Mouse (Mus musculus) mature B cell (primary cell): ENCODE measurements around the gene Zfp92.
"Not testable (repeated sequence)": the region's sequence is repeated elsewhere in the genome, so short reads cannot be mapped to it uniquely, and the experiment has no call there.

Experiments used
- in situ Hi-C: fragments of 300-500 bp; cut with MboI; formaldehyde crosslinking; loops from 2 replicates; pipeline ENCODE4 v1.14.3; 2019

The Zfp92 gene

GRCm38 (mm10) chrX:73410880-73411517 is at the start of gene Zfp92:
Zfp92 (plus strand) TSS chrX:73411096.
- in situ Hi-C loops, result no loop called here

GRCm38 (mm10) chrX:73363291-73363690 is 47.6 kb upstream of the Zfp92 start:
- in situ Hi-C loops, result no loop called here

DNA sequence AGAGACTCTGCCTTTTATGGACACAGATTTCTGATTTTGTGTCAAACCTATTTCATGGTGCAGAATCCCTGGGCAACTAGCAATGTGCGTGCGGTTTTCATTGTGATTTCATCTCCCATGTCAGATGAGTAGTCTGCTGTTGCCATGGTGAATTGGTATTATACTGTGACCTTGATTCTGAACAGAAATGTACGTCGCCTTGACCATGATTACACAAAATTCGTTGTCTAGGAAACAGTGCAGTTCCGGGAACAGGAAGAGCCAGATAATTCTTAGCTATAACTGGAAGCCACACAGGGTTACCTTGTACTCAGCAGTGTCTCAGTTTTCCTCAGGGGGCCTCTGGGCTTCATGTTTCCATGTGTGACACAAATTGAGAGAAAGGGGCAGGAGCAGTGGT is 26.5 kb upstream of the Zfp92 start:
- in situ Hi-C loops, result no loop called here

- in situ Hi-C loops, result no loop called here
These were observed 26.0 kb upstream of the Zfp92 start for GRCm38 (mm10) chrX:73384924-73385323.

DNA sequence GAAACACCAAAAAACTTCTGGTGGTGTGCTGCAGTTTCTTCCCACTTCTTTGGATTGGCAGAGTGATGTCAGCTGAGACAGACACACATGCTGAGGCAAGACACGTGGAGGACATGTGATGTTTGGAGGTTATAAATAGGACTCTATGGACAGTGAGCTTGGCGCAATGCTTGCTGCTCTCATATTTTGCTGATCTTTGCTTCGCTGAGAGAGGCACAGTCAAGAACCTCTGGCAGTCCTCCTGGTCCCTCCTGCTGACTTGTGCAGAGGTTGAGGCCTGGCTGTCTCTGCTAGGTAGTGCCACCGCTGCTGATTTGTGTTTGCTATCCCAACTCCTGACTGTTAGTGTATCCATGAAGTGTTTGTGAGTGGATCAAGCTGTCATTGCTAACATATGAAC is 19.4 kb upstream of the Zfp92 start:
- in situ Hi-C loops, result no loop called here

GRCm38 (mm10) chrX:73396446-73396845 is 14.4 kb upstream of the Zfp92 start:
- in situ Hi-C loops, result no loop called here

DNA sequence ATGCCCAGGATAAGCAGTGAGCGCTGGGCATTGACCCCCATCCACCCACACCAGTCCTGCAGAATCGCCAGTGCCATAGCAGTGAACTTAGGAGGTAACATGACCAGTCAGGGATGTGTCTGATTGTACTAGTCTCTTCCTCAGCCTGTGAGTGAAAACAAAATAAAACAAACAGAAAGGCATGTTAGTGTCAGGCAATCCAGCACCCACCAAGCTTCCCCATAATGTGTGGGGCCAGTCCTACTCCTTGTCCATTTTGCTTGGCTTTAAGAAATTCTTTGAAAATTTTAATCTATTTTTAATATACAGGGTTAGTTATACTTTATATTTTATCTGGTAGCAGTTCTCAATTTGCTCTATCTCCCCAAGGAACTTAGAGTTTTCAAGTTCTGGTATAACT is 12.3 kb upstream of the Zfp92 start, which contains the start of gene Gm18336:
Gene Gm18336 (minus strand): TSS at position 101 of the 400 bp plus-strand sequence.
- in situ Hi-C loops, result not testable (repeated sequence)

DNA sequence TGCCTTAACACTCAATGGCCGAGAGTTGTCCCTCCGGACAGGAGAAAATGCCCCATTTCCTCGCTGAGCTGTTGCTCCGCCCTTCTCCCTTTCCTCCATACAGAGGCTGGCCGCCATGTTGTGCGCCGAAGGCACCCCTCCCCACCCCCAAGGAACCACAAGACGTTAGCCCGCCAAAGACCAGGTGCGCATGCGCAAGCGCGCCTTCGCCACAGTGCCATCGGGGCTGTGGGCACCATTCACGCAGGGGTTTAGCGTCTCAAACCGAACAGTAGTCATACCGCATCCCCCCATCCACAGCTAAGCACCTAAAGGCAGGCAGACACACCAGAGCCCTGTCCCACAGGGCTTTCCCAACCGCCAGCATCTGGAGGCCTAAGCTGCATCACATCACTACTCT is 9.9 kb upstream of the Zfp92 start:
- in situ Hi-C loops, result no loop called here

GRCm38 (mm10) chrX:73401616-73402015 is 9.3 kb upstream of the Zfp92 start:
- in situ Hi-C loops, result no loop called here

- in situ Hi-C loops, result no loop called here
These were observed 1.9 kb downstream of the Zfp92 start for GRCm38 (mm10) chrX:73412767-73413166.

DNA sequence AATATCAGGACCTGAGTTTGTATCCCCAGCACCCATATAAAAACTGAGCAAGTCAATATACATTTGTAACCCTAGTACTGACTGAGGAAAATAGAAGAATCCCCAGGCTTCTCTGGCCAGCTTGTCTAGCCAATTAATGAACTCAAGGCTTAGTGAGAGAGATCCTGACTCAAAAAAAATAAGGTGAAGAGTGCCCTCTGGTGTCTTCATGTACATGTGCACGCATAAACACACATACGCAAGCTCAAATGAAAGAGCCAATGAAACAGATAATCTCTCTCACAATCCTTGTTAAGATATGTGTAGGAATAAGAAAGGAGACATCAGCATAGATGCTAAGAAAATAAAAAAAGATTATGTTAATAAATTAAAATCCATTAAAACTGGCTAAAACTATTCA is 19.1 kb downstream of the Zfp92 start:
- in situ Hi-C loops, result no loop called here

GRCm38 (mm10) chrX:73432850-73433249 is 22.0 kb downstream of the Zfp92 start:
- in situ Hi-C loops, result no loop called here

- in situ Hi-C loops, result no loop called here
These were observed 24.4 kb downstream of the Zfp92 start, which contains the start of gene Trex2 for GRCm38 (mm10) chrX:73435252-73435651. Trex2 (minus strand) TSS chrX:73435344.

GRCm38 (mm10) chrX:73441428-73441827 is 30.5 kb downstream of the Zfp92 start:
- in situ Hi-C loops, result no loop called here

- in situ Hi-C loops, result no loop called here
These were observed 41.1 kb downstream of the Zfp92 start for GRCm38 (mm10) chrX:73451949-73452348.

DNA sequence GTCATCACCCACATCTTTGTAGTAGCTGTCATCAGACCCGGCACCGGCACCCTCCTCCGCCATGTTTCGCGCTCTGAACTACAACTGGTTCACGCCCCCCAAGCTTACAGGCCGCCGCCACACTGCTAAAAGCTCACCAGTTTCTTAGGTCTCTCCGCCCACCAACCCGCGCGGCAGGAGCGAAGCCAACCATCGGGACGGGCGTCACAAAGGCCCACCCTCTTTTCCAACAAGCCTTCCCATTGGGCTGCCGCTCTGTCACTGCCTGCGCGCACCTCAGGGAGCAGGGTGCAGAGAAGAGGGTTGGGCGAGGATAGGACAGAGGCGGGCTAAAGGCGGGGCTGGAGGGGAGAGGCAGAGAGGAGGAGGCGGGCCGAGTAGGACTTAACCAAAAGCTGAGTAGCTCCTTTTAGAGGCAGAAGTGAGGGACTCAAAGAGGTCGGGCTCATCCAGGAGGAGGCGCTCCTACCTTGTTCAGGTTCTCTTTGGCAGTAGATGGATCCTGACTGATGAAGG is 48.0 kb downstream of the Zfp92 start, which contains the start of gene Haus7:
Gene Haus7 (minus strand): TSS at position 168 of the 516 bp plus-strand sequence.
- in situ Hi-C loops, result no loop called here

- in situ Hi-C loops, result no loop called here
These were observed 49.9 kb downstream of the Zfp92 start for GRCm38 (mm10) chrX:73460792-73461191.

DNA sequence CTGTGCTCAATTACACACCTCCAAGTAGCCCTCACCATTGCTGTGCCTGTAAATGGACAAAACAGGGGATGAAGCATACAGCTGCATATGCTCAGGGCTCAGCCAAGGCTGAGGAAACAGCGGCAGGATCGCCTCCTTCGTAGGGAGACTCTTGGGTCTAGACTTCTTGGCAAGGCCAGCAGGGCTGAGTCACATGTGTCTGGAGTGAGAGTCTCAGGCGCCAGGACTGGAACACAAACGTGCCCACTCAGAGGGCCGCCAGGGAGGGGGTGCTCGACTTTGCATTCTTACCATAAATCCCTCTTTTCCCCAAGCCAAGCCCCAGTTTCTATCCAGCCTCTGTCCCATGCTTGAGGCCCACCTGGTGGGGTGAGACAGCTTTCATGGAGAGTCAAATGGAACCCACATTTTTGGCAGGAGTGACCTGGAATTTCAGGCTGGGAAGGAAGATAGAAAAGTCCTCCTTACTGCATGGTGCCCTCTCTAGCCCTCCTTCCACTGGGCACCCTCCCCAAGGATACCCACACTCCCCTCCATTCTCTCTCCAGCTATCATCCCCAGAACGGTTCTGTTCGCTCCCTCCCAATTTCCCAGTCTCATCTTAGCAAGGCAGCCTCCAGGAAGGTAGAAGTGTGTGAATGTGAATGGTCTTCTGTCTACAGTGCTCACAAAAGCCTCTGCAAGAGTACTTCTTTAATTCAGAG is 54.7 kb downstream of the Zfp92 start:
- in situ Hi-C loops, result no loop called here

GRCm38 (mm10) chrX:73467446-73468241 is 56.7 kb downstream of the Zfp92 start:
- in situ Hi-C loops, result no loop called here

DNA sequence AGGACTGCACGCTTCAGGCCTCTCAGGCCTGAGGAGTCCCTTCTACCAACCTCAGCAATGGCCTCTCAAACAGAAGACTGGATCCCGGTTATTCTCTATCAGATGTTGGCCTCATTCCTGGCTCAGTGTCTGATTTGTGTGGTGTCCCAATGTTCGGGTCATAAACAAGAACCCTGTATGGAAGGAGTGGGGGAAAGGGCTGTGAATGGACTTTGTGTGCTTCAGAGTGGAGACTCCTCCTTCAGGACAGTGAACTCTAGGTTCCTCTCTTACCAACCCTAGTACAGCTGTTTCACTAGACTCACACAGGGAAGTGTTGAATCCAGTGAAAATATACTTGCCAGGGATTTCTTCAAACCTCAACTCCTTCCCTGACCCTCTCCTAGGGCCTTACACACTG is 57.4 kb downstream of the Zfp92 start:
- in situ Hi-C loops, result no loop called here

GRCm38 (mm10) chrX:73468752-73469151 is 57.9 kb downstream of the Zfp92 start:
- in situ Hi-C loops, result no loop called here

- in situ Hi-C loops, result no loop called here
These were observed 60.9 kb downstream of the Zfp92 start for GRCm38 (mm10) chrX:73471764-73472163.
